Mouse (Mus musculus) mouse embryonic stem cell (cell line): Measurements from ENCODE around the gene Crebl2.

Source experiments
- in situ Hi-C, 2 experiments: fragments of 300-500 bp; cut with MboI; formaldehyde crosslinking; loops; 1 replicate in 1 of 2; 3 replicates in 1 of 2; pipeline ENCODE4 v1.14.3; 2019 to 2020; ENCODE audit warnings: low sequenced_read_pairs in 2 of 2, low pct_unique_long_range_greater_than_20kb in 1 of 2, mixed read lengths in 1 of 2; ENCODE audit not compliant: unreplicated experiment in 1 of 2

Crebl2 gene

DNA sequence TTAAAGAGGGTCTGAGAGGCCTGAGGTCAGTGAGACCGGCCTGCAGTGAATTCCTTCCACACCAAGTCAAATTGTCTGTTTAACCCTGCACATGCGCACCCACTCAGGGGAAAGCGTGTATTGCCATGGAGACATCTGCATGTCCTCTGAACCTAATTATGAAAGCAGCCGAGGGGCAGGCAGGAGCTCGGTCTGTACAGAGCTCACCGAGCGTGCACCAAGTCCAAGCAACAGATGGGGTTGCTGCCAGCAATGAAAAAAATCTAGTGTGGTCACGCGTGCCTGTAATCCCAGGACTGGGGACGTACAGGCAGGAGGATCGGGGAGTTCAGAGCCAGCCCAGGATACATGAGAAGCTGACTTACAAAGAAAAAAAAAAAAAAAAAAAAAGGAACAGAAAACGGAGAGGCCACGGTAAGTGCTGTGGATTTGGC, 32.7 kb downstream of the Crebl2 start:
- in situ Hi-C loops, result no loop called here

DNA sequence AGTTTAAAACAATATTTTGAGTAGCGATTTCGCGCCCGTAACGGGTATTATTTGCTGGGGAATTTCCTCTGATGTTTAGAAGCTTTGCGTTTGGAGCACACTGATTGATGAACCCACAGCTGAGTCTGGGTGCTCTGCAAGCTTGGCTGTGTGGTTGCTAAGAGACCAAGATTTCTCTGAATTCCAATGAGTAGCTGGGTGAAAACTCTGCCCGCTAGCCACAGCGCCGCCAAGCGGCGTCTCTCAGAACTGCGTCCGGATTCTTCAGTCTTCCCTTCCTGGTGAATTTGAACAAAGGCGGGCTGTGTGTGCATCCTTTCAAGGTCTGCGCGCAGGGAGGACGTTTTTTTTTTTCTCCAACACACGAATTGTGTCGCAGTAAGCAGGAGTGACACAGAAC, 33.2 kb downstream of the Crebl2 start:
- in situ Hi-C loops, result no loop called here

GRCm38 (mm10) chr6:134866113-134866512, 36.2 kb downstream of the Crebl2 start:
- in situ Hi-C loops, result no loop called here

- in situ Hi-C loops, result no loop called here
Observed at GRCm38 (mm10) chr6:134867325-134867724, 37.4 kb downstream of the Crebl2 start.

DNA sequence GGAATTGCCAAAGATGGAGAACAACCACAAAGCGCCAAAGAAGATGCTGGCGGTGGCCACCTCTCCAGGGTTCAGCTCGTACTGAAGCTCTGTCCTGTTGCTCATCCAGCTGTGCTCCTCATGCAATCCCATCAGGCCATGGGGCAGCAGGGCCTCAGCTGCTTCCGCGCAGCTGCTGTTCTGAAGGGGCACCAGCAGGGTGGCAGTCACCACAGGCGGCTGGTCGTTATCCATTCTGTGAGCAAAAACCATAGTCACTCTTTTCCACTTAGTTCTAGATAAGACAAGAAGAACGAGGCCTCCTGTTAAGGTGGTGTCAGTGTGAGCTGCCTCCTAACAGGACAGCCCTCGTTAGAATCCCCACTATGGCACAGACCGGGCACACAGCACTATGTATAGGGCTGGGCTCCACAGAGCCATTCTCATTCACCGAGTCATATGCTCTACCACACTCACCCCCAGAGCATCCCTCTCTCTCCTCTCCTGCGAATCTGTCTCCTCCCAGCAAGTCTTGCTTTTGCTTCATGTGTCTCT, 40.3 kb downstream of the Crebl2 start:
- in situ Hi-C loops, result loop anchor here (5.0 kb wide), 1 partner anchor 77 kb away; no protein-coding TSS in a partner anchor

DNA sequence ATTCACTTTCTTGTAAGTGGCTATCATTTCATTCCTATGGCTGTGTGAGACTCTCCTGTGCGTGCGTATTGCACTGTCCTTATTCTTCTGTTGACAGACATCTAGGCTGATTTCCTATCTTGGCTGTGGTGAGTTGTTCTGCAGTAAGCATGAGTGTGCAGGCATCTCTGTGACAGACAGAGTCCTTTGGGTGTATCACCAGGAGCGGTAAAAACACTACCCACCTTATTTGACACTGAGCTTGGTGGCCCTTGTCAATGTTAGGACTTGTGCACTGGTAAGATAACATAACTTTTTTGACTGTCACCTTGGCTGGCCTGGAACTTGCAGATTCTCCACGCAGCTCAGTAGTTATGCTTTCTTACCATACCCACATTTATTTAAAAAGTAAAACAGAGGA, 40.9 kb downstream of the Crebl2 start:
- in situ Hi-C loops, result loop anchor here (5.0 kb wide), 1 partner anchor 76 kb away; no protein-coding TSS in a partner anchor

DNA sequence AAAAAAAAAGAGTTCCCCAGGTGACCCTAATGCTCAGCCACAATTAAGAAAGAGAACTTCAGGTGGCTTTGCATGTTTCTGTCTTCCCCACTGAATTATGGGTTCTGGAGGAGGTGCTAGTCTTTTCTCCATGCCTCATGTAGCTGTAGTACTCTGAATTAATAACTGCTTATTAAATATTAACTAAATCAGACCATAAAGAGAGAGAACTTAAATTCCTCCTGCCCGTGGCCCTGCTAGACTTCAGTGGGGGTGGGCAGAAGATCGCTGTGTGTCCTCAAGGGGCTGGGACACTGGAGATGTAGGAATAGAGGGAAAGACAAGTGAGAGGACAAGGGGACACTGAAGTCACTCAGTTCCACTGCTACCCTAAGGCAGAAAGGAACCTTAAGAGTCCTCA, 42.3 kb downstream of the Crebl2 start:
- in situ Hi-C loops, result loop anchor here (5.0 kb wide), 1 partner anchor 75 kb away; no protein-coding TSS in a partner anchor

DNA sequence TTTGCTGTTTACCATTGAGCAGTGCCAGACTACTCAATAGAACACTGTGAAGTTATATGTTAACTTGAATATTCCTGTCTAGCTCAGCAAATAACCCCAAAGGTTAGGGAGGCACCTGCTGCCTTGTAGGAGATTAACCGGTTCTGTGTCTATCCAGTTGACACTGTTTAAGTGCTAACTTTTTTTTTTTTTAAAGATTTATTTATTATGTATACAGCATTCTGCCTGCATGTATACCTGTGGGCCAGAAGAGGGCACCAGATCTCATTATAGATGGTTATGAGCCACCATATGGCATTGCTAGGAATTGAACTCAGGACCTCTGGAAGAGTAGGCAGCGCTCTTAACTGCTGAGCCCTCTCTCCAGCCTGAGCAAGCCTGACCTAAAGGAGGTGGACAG, 43.1 kb downstream of the Crebl2 start:
- in situ Hi-C loops, result loop anchor here (5.0 kb wide), 1 partner anchor 74 kb away; no protein-coding TSS in a partner anchor

- in situ Hi-C loops, result no loop called here
Observed at GRCm38 (mm10) chr6:134876795-134877194, 46.8 kb downstream of the Crebl2 start.

DNA sequence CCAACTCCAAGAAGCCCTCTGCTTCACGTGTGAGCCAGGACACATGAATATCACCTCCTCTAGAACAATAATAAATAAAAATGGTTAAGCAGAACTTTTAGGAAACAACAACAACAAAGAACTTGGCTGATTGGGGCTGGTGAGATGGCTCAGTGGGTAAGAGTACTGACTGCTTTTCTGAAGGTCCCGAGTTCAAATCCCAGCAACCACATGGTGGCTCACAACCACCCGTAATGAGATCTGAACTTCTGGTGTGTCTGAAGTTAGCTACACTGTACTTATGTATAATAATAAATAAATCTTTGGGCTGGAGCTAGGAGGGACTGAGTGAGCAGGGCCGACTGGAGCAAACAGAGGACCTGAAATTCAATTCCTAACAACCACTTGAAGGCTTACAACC, 47.3 kb downstream of the Crebl2 start:
- in situ Hi-C loops, result no loop called here

- in situ Hi-C loops, result no loop called here
Observed at GRCm38 (mm10) chr6:134877892-134878291, 47.9 kb downstream of the Crebl2 start.

GRCm38 (mm10) chr6:134879556-134879955, 49.6 kb downstream of the Crebl2 start:
- in situ Hi-C loops, result no loop called here

DNA sequence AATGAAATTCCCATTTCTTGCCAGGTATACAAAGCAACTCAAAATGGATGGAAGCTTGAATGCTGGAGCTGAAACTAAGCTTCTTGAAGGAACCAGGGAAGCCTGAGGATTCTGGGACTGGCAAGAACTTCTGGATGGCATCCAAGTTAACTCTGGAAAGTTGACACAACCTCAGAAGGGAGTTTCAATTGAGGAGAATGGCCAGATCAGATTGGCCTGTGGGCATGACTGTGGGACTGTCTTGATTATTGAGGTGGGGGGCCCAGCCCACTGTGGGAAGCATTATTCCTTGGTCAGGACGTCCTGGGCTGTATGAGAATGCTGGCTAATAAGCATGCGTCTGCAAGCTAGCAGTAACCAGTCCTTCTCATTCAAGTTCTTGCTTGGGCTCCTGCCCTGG, 50.1 kb downstream of the Crebl2 start:
- in situ Hi-C loops, result no loop called here

GRCm38 (mm10) chr6:134883661-134884060, 53.7 kb downstream of the Crebl2 start:
- in situ Hi-C loops, result no loop called here

DNA sequence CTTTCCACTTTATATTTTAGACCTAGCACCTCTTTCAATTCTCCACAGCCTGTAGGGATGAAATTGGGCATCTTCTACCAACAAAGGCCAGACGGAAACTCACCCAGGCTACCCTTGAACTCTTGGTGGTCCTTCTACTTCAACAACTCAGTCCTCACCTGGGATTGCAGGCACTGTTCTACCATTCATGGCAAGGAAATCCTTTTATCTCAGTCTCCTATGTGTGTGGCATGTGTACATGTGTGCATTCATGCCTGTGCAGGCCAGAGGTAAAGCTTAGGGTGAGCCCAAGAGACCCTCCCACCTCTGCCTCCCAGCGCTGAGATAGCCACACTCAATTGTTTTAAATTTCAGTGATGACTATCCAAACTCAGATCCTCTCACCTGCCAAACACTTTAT, 55.6 kb downstream of the Crebl2 start:
- in situ Hi-C loops, result no loop called here

DNA sequence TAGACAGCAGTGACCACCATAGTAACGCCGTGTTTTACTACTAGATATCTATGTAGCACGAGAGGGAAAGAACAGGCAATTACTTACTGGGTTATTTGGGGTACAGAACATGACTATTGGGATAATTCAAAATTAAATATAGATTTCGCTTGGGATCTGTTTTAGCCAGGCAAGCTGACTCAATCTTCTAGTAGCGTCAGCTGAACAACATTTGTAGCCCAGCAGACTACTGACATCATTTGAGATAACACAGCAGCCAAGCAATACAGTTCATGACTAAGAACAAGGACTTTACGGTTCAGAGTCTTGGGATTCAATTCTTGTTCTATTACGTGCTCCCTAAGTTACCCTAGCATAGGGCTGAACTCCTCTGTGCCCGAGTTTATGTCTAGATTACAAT, 56.5 kb downstream of the Crebl2 start:
- in situ Hi-C loops, result no loop called here

DNA sequence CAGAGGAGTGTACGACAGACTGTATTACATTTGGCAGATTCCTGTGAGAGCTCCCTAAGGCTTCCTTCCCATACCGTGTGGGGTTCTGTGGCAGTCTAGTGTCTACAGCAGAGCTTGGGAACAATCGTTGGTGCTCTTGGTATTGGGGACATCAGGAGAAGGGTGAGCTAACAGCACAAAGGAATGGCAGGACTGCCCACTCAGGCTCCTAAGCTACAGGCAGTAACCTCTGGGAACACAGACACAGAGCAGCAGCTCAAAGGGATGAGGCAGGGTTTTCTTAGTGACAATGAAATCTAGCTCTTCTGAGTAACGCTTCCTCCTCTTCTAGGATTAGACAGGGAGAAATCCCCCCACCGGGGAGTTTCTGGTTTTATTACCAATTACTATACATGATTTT, 57.1 kb downstream of the Crebl2 start:
- in situ Hi-C loops, result no loop called here

DNA sequence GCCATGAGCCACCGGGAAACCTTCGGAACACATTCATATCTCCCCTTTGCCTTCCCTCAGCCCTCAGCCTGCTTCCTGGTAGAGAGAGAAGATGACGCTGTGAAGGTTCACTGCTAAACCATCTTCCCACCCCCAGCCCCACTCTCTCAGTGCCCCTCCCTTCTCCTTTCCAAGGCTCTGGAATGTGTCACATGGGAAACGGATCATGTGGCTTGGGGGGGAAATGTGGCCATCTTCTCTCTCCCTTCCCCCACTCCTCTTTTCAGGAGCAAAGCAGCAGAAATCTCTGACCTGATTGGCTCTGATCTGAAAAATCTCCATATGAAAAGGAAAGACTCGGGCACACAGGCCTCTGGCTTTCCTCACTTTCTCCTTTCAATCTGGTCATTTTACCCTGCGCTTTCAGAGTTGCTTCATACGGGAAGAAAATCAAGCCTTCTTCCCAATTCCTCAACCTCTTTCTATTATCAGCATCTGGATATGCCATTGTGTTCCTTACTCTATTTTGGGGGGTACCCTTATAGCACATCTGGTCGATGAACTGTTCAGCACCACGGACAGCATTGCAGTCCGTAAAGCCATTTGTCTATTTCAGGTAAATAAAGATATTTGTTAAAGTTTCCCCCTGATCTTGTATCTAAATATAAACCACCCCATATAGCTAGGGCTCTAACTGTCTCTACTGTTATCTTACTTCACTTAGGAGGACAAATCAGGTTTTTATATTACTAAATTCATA, 57.9 kb downstream of the Crebl2 start:
- in situ Hi-C loops, result no loop called here

DNA sequence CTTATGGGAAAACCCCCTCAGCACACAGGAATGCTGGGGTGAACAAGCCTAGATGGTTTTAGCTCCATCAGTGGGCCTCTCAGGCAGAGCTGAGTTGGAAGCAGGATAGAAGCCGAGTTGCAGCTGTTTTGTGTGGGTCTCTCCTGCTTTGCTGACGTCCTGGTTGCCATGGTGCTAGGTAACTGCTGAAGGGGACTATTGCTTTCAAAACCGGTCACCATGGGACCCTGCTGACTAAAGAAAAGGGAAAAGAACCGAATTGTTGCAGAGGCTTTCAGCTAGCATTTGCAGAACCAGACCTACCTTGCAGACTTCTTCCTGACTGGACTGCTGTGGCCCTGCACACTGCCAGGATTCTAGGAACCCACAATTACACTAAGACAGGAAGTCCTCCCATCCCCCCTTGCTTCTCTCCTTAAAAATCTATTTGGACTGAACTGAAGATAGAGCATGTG, 58.6 kb downstream of the Crebl2 start:
- in situ Hi-C loops, result no loop called here

DNA sequence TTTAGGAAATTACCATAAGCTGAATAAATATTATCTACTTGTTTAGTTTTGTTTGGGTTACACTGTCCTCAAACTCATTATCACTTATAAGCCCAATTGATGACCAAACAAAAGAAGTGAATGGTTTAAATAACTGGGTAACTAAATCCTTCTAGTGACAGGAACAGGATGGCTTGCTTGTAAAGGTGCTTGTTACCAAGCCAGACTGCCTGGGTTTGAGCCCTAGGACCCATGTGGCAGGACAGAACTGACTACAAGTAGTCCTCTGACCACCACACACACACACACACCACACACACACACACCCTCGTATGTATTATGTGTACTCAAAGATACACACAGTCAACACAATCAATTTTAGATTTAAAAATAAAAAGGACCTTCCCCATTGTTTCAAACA, 59.8 kb downstream of the Crebl2 start:
- in situ Hi-C loops, result no loop called here
